Mouse (Mus musculus) stomach, postnatal 0 days (tissue): ENCODE data around the gene Bst2.

Source experiments
- CTCF ChIP-seq: IDR thresholded peaks from 2 replicates; pipeline ENCODE4 v1.5.1; 2016; ENCODE audit warnings: antibody characterized with exemption, low read depth, mild to moderate bottlenecking, moderate library complexity
- EP300 ChIP-seq: optimal IDR thresholded peaks from 2 replicates; pipeline ENCODE3; 2016; ENCODE audit warnings: antibody characterized with exemption

DNA sequence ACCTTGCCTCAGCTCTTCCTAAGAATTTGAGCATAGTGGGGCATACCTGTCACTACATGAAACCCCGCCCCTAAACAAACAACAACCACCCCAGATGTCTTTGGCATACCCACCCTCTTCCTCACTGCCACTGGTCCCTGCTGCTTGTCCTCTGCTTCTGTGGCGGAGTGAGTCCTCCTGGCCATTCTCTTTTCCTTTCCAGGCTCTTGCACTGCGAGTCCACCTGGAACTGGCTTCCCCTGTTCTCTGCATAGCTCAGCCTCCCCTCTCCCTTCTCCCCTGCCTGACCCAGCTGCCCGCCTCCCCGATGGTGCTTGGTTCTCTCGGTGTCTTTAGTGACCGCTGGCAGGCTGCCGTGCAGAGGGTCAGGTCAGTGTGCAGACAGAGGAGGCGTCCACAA, 6.5 kb upstream of the Bst2 start:
- TF ChIP-seq CTCF (no peak), EP300 (no peak)
